Mouse (Mus musculus): ENCODE measurements at regions not wholly inside any gene's neighbourhood (a gene's known extent, or its start where the extent isn't known, plus 50 kb on each side); places are given as distances from the start of the nearest gene placed in this dataset.
A peak's percentile ranks its signal among the peaks of the same experiment; 100 is the strongest.

- H3K9me3 ChIP-seq (replicated peaks), result no peaks in the 10 kb centered on the region
- no peak overlapping the region for H3K9ac ChIP-seq
- H3K36me3 ChIP-seq, result no peaks in the 10 kb centered on the region
- 31% methylated on average over 13 of the region's 13 CpGs for WGBS
- peak; percentile 39; the same call in 1 of the 2 replicates for ATAC-seq (ENCODE audit: insufficient number of reproducible peaks, low FRiP score, low TSS enrichment, low read depth)
- no peak overlapping the region for H3K4me3 ChIP-seq (replicated peaks)
- no peaks in the 10 kb centered on the region for H3K4me1 ChIP-seq
- no peak overlapping the region for H3K4me2 ChIP-seq (replicated peaks)
- no peak overlapping the region for H3K27ac ChIP-seq (replicated peaks)
- no peaks in the 10 kb centered on the region for H3K27me3 ChIP-seq
These were observed 62.9 kb downstream of the Amer3 start for GRCm38 (mm10) chr1:34642304-34642893.

GRCm38 (mm10) chr1:34653963-34654644, 74.6 kb downstream of the Amer3 start:
- no peak overlapping the region for H3K9ac ChIP-seq
- no peaks in the 10 kb centered on the region for H3K27me3 ChIP-seq
- no peak overlapping the region for H3K27ac ChIP-seq (replicated peaks)
- no peaks in the 10 kb centered on the region for H3K9me3 ChIP-seq (replicated peaks)
- WGBS, result 87% methylated on average over 10 of the region's 10 CpGs
- H3K4me3 ChIP-seq (replicated peaks), result no peak overlapping the region
- no peaks in the 10 kb centered on the region for H3K4me1 ChIP-seq
- H3K36me3 ChIP-seq, result no peaks in the 10 kb centered on the region
- no peak overlapping the region for H3K4me2 ChIP-seq (replicated peaks)
- no peak for ATAC-seq (ENCODE audit: insufficient number of reproducible peaks, low FRiP score, low TSS enrichment, low read depth)

GRCm38 (mm10) chr1:34657481-34657880, 78.0 kb downstream of the Amer3 start:
- no peak overlapping the region for H3K4me2 ChIP-seq (replicated peaks)
- no peak overlapping the region for H3K4me3 ChIP-seq (replicated peaks)
- H3K36me3 ChIP-seq, result no peaks in the 10 kb centered on the region
- 0 out of 2 replicates have a peak, but pooled peaks have one; percentile 24 for ATAC-seq (ENCODE audit: insufficient number of reproducible peaks, low FRiP score, low TSS enrichment, low read depth)
- H3K9me3 ChIP-seq (replicated peaks), result no peaks in the 10 kb centered on the region
- no peak overlapping the region for H3K9ac ChIP-seq
- no peaks in the 10 kb centered on the region for H3K4me1 ChIP-seq
- H3K27me3 ChIP-seq, result no peaks in the 10 kb centered on the region
- H3K27ac ChIP-seq (replicated peaks), result no peak overlapping the region

GRCm38 (mm10) chr1:34663875-34664547, 84.6 kb downstream of the Amer3 start:
- no peak for ATAC-seq (ENCODE audit: insufficient number of reproducible peaks, low FRiP score, low TSS enrichment, low read depth)
- H3K27me3 ChIP-seq, result no peaks in the 10 kb centered on the region
- H3K4me1 ChIP-seq, result no peaks in the 10 kb centered on the region
- no peak overlapping the region for H3K4me2 ChIP-seq (replicated peaks)
- no peaks in the 10 kb centered on the region for H3K9me3 ChIP-seq (replicated peaks)
- H3K9ac ChIP-seq, result no peak overlapping the region
- H3K27ac ChIP-seq (replicated peaks), result no peak overlapping the region
- no peaks in the 10 kb centered on the region for H3K36me3 ChIP-seq
- no peak overlapping the region for H3K4me3 ChIP-seq (replicated peaks)
- WGBS, result 78% methylated on average over 4 of the region's 4 CpGs

GRCm38 (mm10) chr1:34664816-34665511, 85.5 kb downstream of the Amer3 start:
- no peak for ATAC-seq (ENCODE audit: insufficient number of reproducible peaks, low FRiP score, low TSS enrichment, low read depth)
- WGBS, result 79% methylated on average over 11 of the region's 11 CpGs
- Histone ChIP-seq H3K27me3 (no peaks in the 10 kb centered on the region), H3K27ac (replicated peaks) (no peak overlapping the region), H3K4me1 (no peaks in the 10 kb centered on the region), H3K9me3 (replicated peaks) (no peaks in the 10 kb centered on the region), H3K4me2 (replicated peaks) (no peak overlapping the region), H3K4me3 (replicated peaks) (no peak overlapping the region), H3K9ac (no peak overlapping the region), H3K36me3 (no peaks in the 10 kb centered on the region)

- no peaks in the 10 kb centered on the region for H3K4me1 ChIP-seq
- WGBS, result 86% methylated on average over 5 of the region's 5 CpGs
- no peak overlapping the region for H3K4me3 ChIP-seq (replicated peaks)
- no peaks in the 10 kb centered on the region for H3K9me3 ChIP-seq (replicated peaks)
- no peak overlapping the region for H3K9ac ChIP-seq
- H3K4me2 ChIP-seq (replicated peaks), result no peak overlapping the region
- no peaks in the 10 kb centered on the region for H3K27me3 ChIP-seq
- no peak overlapping the region for H3K27ac ChIP-seq (replicated peaks)
- no peaks in the 10 kb centered on the region for H3K36me3 ChIP-seq
- no peak for ATAC-seq (ENCODE audit: insufficient number of reproducible peaks, low FRiP score, low TSS enrichment, low read depth)
These were observed 86.0 kb downstream of the Amer3 start for GRCm38 (mm10) chr1:34665512-34665854.

GRCm38 (mm10) chr1:34666226-34666662, 86.8 kb downstream of the Amer3 start:
- Histone ChIP-seq H3K36me3 (no peaks in the 10 kb centered on the region), H3K4me1 (no peaks in the 10 kb centered on the region), H3K4me3 (replicated peaks) (no peak overlapping the region), H3K9me3 (replicated peaks) (no peaks in the 10 kb centered on the region), H3K27me3 (no peaks in the 10 kb centered on the region), H3K9ac (no peak overlapping the region), H3K4me2 (replicated peaks) (no peak overlapping the region), H3K27ac (replicated peaks) (no peak overlapping the region)
- no peak for ATAC-seq (ENCODE audit: insufficient number of reproducible peaks, low FRiP score, low TSS enrichment, low read depth)
- 73% methylated on average over 13 of the region's 13 CpGs for WGBS

GRCm38 (mm10) chr1:34677105-34677741, 97.8 kb downstream of the Amer3 start:
- Histone ChIP-seq H3K27me3 (peaks cover 55% of the 10 kb centered on the region), H3K4me1 (peaks cover 21% of the 10 kb centered on the region), H3K4me3 (replicated peaks) (peak overlapping the region; percentile 49; the same call in 1 of the 2 replicates), H3K9ac (no peak overlapping the region), H3K4me2 (replicated peaks) (peak overlapping the region; percentile 89; the same call in 1 of the 2 replicates), H3K9me3 (replicated peaks) (no peaks in the 10 kb centered on the region), H3K36me3 (no peaks in the 10 kb centered on the region), H3K27ac (replicated peaks) (no peak overlapping the region)
- 49% methylated on average over 12 of the region's 12 CpGs for WGBS
- ATAC-seq (ENCODE audit: insufficient number of reproducible peaks, low FRiP score, low TSS enrichment, low read depth), result no peak

GRCm38 (mm10) chr1:34677832-34678733, 98.6 kb downstream of the Amer3 start:
- Histone ChIP-seq H3K4me2 (replicated peaks) (peak overlapping the region; percentile 89), H3K27ac (replicated peaks) (no peak overlapping the region), H3K27me3 (peaks cover 55% of the 10 kb centered on the region), H3K9me3 (replicated peaks) (no peaks in the 10 kb centered on the region), H3K36me3 (no peaks in the 10 kb centered on the region), H3K4me1 (peaks cover 21% of the 10 kb centered on the region), H3K9ac (no peak overlapping the region), H3K4me3 (replicated peaks) (peak overlapping the region; percentile 49)
- WGBS, result 1% methylated on average over 56 of the region's 56 CpGs
- ATAC-seq (ENCODE audit: insufficient number of reproducible peaks, low FRiP score, low TSS enrichment, low read depth), result no peak; the same call in 1 of the 2 replicates

GRCm38 (mm10) chr1:34678734-34679068, 99.2 kb downstream of the Amer3 start:
- Histone ChIP-seq H3K4me3 (replicated peaks) (peak overlapping the region; percentile 49), H3K9me3 (replicated peaks) (no peaks in the 10 kb centered on the region), H3K36me3 (no peaks in the 10 kb centered on the region), H3K4me2 (replicated peaks) (peak overlapping the region; percentile 89), H3K27me3 (peaks cover 55% of the 10 kb centered on the region), H3K9ac (no peak overlapping the region), H3K27ac (replicated peaks) (no peak overlapping the region), H3K4me1 (peaks cover 21% of the 10 kb centered on the region)
- 2% methylated on average over 9 of the region's 9 CpGs for WGBS
- ATAC-seq (ENCODE audit: insufficient number of reproducible peaks, low FRiP score, low TSS enrichment, low read depth), result no peak
